Mouse (Mus musculus): ENCODE results near the gene Tep1.
"Not testable (repeated sequence)": the region's sequence is repeated elsewhere in the genome, so short reads cannot be mapped to it uniquely, and the experiment has no call there.

The Tep1 gene

GRCm38 (mm10) chr14:50868656-50869055, 1.7 kb downstream of the Tep1 start:
- DNase-seq (ENCODE audit: extremely low read depth, low read depth), result no peak

- DNase-seq (ENCODE audit: extremely low read depth, low read depth), result no peak
These were observed 2.1 kb downstream of the Tep1 start for GRCm38 (mm10) chr14:50868211-50868610.

- no peak for DNase-seq (ENCODE audit: extremely low read depth, low read depth)
These were observed 3.4 kb downstream of the Tep1 start for GRCm38 (mm10) chr14:50866966-50867365.

- DNase-seq (ENCODE audit: extremely low read depth, low read depth), result not testable (repeated sequence)
These were observed 5.4 kb downstream of the Tep1 start for GRCm38 (mm10) chr14:50865005-50865404.

GRCm38 (mm10) chr14:50862641-50863040, 7.7 kb downstream of the Tep1 start:
- no peak for DNase-seq (ENCODE audit: extremely low read depth, low read depth)

- DNase-seq (ENCODE audit: extremely low read depth, low read depth), result no peak
These were observed 14.6 kb downstream of the Tep1 start for GRCm38 (mm10) chr14:50855788-50856187.

GRCm38 (mm10) chr14:50837236-50837635, 33.1 kb downstream of the Tep1 start:
- no peak for DNase-seq (ENCODE audit: extremely low read depth, low read depth)

- no peak for DNase-seq (ENCODE audit: extremely low read depth, low read depth)
These were observed 35.9 kb downstream of the Tep1 start for GRCm38 (mm10) chr14:50834435-50834834.

- no peak for DNase-seq (ENCODE audit: extremely low read depth, low read depth)
These were observed 36.4 kb downstream of the Tep1 start for GRCm38 (mm10) chr14:50833964-50834363.

- DNase-seq (ENCODE audit: extremely low read depth, low read depth), result peak; percentile 53
These were observed 40.5 kb downstream of the Tep1 start for GRCm38 (mm10) chr14:50829878-50830277.

- no peak for DNase-seq (ENCODE audit: extremely low read depth, low read depth)
These were observed 43.8 kb downstream of the Tep1 start for GRCm38 (mm10) chr14:50826579-50826978.

GRCm38 (mm10) chr14:50824219-50824618, 46.1 kb downstream of the Tep1 start:
- no peak for DNase-seq (ENCODE audit: extremely low read depth, low read depth)

- no peak for DNase-seq (ENCODE audit: extremely low read depth, low read depth)
These were observed 47.1 kb downstream of the Tep1 start for GRCm38 (mm10) chr14:50823240-50823639.

- DNase-seq (ENCODE audit: extremely low read depth, low read depth), result no peak
These were observed 57.3 kb downstream of the Tep1 start for GRCm38 (mm10) chr14:50813060-50813459.

- DNase-seq (ENCODE audit: extremely low read depth, low read depth), result peak; percentile 93
These were observed 62.8 kb downstream of the Tep1 start, which contains the start of the genes Ccnb1ip1 and Parp2 for GRCm38 (mm10) chr14:50807487-50808072. Ccnb1ip1 (minus strand) TSS chr14:50807732. Parp2 (plus strand) TSS chr14:50807841.

- not testable (repeated sequence) for DNase-seq (ENCODE audit: extremely low read depth, low read depth)
These were observed 63.9 kb downstream of the Tep1 start for GRCm38 (mm10) chr14:50806469-50806868.

- DNase-seq (ENCODE audit: extremely low read depth, low read depth), result no peak
These were observed 65.7 kb downstream of the Tep1 start for GRCm38 (mm10) chr14:50804683-50805082.

GRCm38 (mm10) chr14:50802843-50803562, 67.4 kb downstream of the Tep1 start:
- peak; percentile 68 for DNase-seq (ENCODE audit: extremely low read depth, low read depth)

GRCm38 (mm10) chr14:50802441-50802840, 67.9 kb downstream of the Tep1 start:
- DNase-seq (ENCODE audit: extremely low read depth, low read depth), result no peak

GRCm38 (mm10) chr14:50799502-50800259, 70.7 kb downstream of the Tep1 start:
- peak; percentile 72 for DNase-seq (ENCODE audit: extremely low read depth, low read depth)

- no peak for DNase-seq (ENCODE audit: extremely low read depth, low read depth)
These were observed 71.8 kb downstream of the Tep1 start for GRCm38 (mm10) chr14:50798512-50798911.

- DNase-seq (ENCODE audit: extremely low read depth, low read depth), result no peak
These were observed 73.9 kb downstream of the Tep1 start for GRCm38 (mm10) chr14:50796464-50796863.
